Mouse (Mus musculus) c-Kit-negative CD71-positive TER-119-positive erythroid progenitor cells, embryonic 14.5 days (primary cell): ENCODE data around the gene Foxn3.

Experiments
- DNase-seq: peaks from one replicate; pipeline ENCODE4 v3.0.0-alpha.2; 2013; ENCODE audit warnings: low read depth, low spot score

The Foxn3 gene

DNA sequence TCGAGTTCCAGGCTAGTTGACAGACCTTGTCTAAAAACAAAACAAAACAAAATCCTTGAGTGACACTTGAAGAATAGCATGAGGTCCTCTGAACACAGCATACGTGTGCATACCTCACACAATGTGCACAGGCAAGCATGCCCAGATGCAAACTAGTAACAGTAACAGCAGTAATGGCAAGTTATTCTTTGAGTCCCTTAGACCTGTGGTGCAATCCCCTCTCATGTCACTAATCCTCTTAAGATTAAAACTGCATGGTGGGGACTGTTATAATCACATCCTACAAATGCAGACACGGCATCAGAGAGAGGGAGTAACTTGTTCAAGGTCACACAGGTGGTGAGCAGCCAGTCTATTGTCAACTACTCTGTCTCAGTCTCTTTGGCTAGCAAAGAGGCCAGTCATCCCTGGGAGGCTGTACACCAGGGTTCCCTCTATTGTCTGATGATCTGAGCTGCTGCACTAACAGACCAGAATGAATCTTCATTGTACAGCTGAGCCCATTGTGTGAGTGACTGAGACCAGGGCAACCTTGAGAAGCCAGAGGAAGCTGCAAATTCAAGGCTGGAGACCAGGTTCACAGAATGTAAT lies 383.1 kb downstream of the Foxn3 start:
- no peak for DNase-seq

- DNase-seq, result no peak
Measured at GRCm38 (mm10) chr12:99174979-99175621, 388.3 kb downstream of the Foxn3 start.

- DNase-seq, result no peak
Measured at GRCm38 (mm10) chr12:99172170-99172569, 391.2 kb downstream of the Foxn3 start.

- no peak for DNase-seq
Measured at GRCm38 (mm10) chr12:99169925-99170324, 393.5 kb downstream of the Foxn3 start.

DNA sequence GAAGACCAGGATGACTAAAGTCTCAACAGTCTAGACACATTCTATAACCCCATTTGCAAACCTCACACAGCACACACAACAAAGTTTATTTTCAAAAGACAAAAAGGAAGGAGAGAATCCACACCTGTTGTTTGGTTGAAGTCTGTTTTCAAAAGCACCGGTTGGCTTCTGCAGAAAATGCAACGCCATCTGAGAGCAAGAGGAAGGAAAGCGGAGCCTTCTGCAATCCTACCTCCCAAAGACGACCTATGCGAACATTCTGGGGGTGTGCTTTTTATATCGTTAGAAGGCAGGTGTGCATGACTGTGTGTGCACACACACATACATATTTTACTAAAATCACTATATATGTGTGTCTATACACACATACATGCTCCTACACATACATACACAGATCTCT lies 397.3 kb downstream of the Foxn3 start:
- DNase-seq, result no peak

GRCm38 (mm10) chr12:99163342-99163682 lies 400.1 kb downstream of the Foxn3 start:
- no peak for DNase-seq

GRCm38 (mm10) chr12:99162639-99163341 lies 400.6 kb downstream of the Foxn3 start:
- no peak for DNase-seq

DNA sequence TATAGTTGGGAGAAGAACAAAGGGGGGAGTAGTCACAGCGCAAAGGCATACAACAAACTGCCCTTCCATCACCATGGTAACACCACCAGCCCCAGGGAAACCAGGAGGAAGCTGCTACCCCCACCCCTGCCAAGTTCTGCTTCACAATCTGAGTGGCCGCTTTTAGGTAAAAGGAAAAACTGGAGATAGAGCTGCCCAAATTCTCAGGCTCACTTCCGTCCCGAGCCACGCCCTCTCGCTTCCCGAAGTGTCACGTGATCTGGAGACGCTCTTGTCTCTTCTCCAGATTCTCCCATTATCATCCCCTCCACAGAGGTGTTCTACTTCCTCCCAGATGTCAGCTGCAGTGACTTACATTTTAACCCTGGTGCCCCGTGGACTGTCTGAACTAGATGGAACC lies 401.2 kb downstream of the Foxn3 start:
- DNase-seq, result no peak

- no peak for DNase-seq
Measured at GRCm38 (mm10) chr12:99160061-99160460, 403.3 kb downstream of the Foxn3 start.

GRCm38 (mm10) chr12:99155904-99156303 lies 407.5 kb downstream of the Foxn3 start:
- DNase-seq, result no peak

- no peak for DNase-seq
Measured at GRCm38 (mm10) chr12:99154230-99154629, 409.2 kb downstream of the Foxn3 start.

DNA sequence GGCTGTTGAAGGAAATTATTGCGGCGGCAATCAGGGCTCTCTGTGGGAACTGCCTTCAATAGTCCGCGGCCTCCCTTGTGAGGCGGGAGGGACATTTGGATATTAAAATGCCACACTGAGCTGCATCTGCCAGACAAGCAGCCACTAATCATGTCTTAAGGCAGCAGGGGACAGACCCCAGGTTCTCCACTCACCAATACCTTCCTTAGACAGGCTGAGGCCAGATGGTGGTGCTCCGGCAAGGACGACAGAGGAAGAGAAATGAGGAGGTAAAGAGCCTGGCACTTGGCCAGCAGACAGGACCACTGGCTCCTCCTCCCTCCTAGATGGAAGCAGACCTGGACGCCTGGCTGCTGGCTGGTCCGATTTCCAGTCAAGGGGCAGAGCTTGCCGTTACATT lies 409.7 kb downstream of the Foxn3 start:
- DNase-seq, result no peak

DNA sequence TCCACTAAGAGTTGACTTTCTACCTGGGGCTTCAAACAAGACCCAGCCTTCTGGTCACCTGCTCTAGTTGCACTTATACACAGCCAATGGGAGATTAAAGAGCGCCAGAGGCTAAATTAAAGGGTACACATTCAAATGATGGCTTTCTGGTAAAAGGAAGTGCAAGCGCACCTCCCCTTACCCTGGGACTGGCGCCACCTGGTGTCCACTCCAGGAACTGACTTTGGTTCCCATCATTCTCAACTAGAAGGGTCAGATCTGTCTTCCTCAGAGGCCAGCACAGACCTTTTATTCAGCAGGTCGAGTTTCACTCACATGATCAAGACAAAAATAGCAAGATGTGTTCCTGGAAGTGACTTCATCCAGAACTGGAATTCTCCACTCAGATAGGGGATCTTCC lies 413.3 kb downstream of the Foxn3 start:
- DNase-seq, result no peak

DNA sequence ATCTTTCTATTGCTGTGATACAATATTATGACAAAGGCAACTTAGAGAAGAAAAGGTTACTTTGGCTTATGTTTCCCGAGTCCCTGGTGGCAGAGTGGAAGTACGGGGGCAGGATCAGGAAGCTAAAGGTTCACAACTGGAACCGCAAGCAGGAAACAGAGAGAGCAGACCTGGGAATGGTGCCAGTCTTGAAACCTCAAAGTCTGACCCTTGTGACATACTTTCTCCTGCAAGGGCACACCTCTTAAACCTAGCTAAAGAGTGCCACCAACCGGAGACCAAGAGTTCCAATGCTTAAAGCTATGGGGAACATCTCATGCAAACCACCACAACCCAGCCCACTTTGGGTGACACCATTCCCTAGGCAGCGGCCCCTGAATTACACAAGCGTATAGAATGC lies 414.2 kb downstream of the Foxn3 start:
- no peak for DNase-seq
